Mouse (Mus musculus): ENCODE data around the gene Amz1.

The Amz1 gene

GRCm38 (mm10) chr5:140806252-140806651 lies 82.3 kb downstream of the Amz1 start:
- no peak for DNase-seq (ENCODE audit: low spot score)

GRCm38 (mm10) chr5:140806939-140807338 lies 83.0 kb downstream of the Amz1 start:
- no peak for DNase-seq (ENCODE audit: low spot score)
